7 mouse cellular contexts compared by ENCODE assay signal in the genomic region with DNA sequence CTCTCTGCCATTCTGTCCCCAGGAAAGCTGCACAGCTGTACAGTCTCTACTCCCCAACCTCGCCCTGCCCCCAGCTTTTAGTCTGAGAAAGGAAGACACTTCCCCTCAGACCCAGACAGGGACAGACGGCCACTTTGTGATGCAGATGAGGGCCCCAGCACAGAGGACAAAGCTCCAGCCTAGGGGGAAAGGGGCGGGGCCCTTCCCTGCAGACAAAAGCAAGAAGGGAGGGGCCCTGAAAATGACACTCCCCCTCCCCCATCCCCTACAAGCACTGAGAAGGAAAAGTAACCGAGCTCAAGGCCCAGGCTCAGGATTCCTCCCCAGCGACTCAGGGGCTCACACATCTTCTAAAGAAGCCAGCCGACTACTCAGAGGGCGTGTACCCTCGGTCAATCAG. TPM values are rescaled to one million over a fixed set of nuclear protein-coding genes. Genes with fewer than 3 reads are reported as not detected.
DNase-seq lines count a peak whose midpoint lies in the region; ATAC-seq and TF ChIP-seq lines count a peak whose summit lies in the region.

No protein-coding gene starts in this region.

- H3K4me1 ChIP-seq in heart, postnatal 0 days (ENCODE audit: control insufficient read depth, insufficient read depth) = peaks cover 10% of the 10 kb centered on the region; the same call in 1 of the 2 replicates
- H3K4me1 ChIP-seq in limb, embryonic 12.5 days (replicated peaks) = peaks cover 40% of the 10 kb centered on the region
- H3K4me1 ChIP-seq in neural tube, embryonic 13.5 days (replicated peaks) = peaks cover 65% of the 10 kb centered on the region

- no peaks in the 10 kb centered on the region for H3K9me3 ChIP-seq in heart, postnatal 0 days (replicated peaks; ENCODE audit: control insufficient read depth, low read length)
- no peaks in the 10 kb centered on the region for H3K9me3 ChIP-seq in limb, embryonic 12.5 days
- no peaks in the 10 kb centered on the region for H3K9me3 ChIP-seq in neural tube, embryonic 13.5 days

- H3K27ac ChIP-seq in heart, postnatal 0 days (ENCODE audit: low read depth) = no peak overlapping the region
- no peak overlapping the region for H3K27ac ChIP-seq in limb, embryonic 12.5 days
- peak overlapping the region; percentile 99 for H3K27ac ChIP-seq in neural tube, embryonic 13.5 days (replicated peaks)

- H3K4me3 ChIP-seq in heart, postnatal 0 days (ENCODE audit: low read depth, low read length) = no peak overlapping the region
- no peak overlapping the region; the same call in 1 of the 2 replicates for H3K4me3 ChIP-seq in limb, embryonic 12.5 days (replicated peaks)
- H3K4me3 ChIP-seq in neural tube, embryonic 13.5 days = peak overlapping the region; percentile 98

- no peak overlapping the region for H3K4me2 ChIP-seq in heart, postnatal 0 days (ENCODE audit: low read depth, low read length)
- peak overlapping the region; percentile 26; the same call in 1 of the 2 replicates for H3K4me2 ChIP-seq in limb, embryonic 12.5 days
- peak overlapping the region; percentile 68 for H3K4me2 ChIP-seq in neural tube, embryonic 13.5 days

- no peak for TF ChIP-seq EP300 in heart, postnatal 0 days (IDR thresholded peaks at IDR 0.05; ENCODE audit: low read depth)

- DNase-seq in ovary, postnatal 36 days (ENCODE audit: low spot score) = peak; percentile 19
- no peak for DNase-seq in ovary, postnatal 10 days (ENCODE audit: low spot score)
- peak; percentile 94 for DNase-seq in embryo, embryonic 10.5 days (ENCODE audit: low spot score)
- DNase-seq in heart, postnatal 0 days (ENCODE audit: low spot score) = peak; percentile 17
- no peak for DNase-seq in T-cell, adult 2 months (ENCODE audit: low spot score)

- no peaks in the 10 kb centered on the region for H3K36me3 ChIP-seq in heart, postnatal 0 days (replicated peaks; ENCODE audit: control insufficient read depth, insufficient read depth, low read length)
- H3K36me3 ChIP-seq in limb, embryonic 12.5 days = peaks cover 2% of the 10 kb centered on the region; the same call in 1 of the 2 replicates
- H3K36me3 ChIP-seq in neural tube, embryonic 13.5 days = peaks cover 6% of the 10 kb centered on the region; the same call in 1 of the 2 replicates

- TF ChIP-seq CTCF in heart, postnatal 0 days (IDR thresholded peaks at IDR 0.05; ENCODE audit: low read depth) = no peak

- H3K9ac ChIP-seq in heart, postnatal 0 days (replicated peaks; ENCODE audit: low read depth, low read length) = no peak overlapping the region
- no peak overlapping the region for H3K9ac ChIP-seq in limb, embryonic 12.5 days (replicated peaks)
- peak overlapping the region; percentile 99 for H3K9ac ChIP-seq in neural tube, embryonic 13.5 days

- 24% methylated on average over 8 of the region's 8 CpGs for WGBS in heart, postnatal 0 days
- WGBS in limb, embryonic 12.5 days = 13% methylated on average over 8 of the region's 8 CpGs
- WGBS in neural tube, embryonic 13.5 days = 0% methylated on average over 8 of the region's 8 CpGs

- ATAC-seq in heart, postnatal 0 days (ENCODE audit: insufficient read depth, low read depth) = no peak
- no peak for ATAC-seq in limb, embryonic 12.5 days (ENCODE audit: insufficient number of reproducible peaks, insufficient read depth, low FRiP score, low TSS enrichment, low read depth)
- peak; percentile 55 for ATAC-seq in neural tube, embryonic 13.5 days (ENCODE audit: low read depth)

- no peaks in the 10 kb centered on the region for H3K27me3 ChIP-seq in heart, postnatal 0 days (ENCODE audit: control insufficient read depth, insufficient read depth, low read length)
- no peaks in the 10 kb centered on the region for H3K27me3 ChIP-seq in limb, embryonic 12.5 days
- no peaks in the 10 kb centered on the region for H3K27me3 ChIP-seq in neural tube, embryonic 13.5 days

RNA-seq across cellular contexts. Expression of a gene that starts 2.5 kb away (rescaled TPM):
- total RNA-seq in heart, postnatal 0 days (2014; rRNA removed; ENCODE audit: low replicate concordance) = 9.9 and 22.3 TPM in 2 replicates
- polyA plus RNA-seq in heart, postnatal 0 days (2015; fragmentation: Nextera tagmentation; extraction: Ambion mirVana) = 1.4 and 1.6 TPM in 2 replicates
- polyA plus RNA-seq in limb, embryonic 12.5 days (2016; fragmentation: Nextera tagmentation; extraction: Ambion mirVana) = 5.4 and 5.8 TPM in 2 replicates
- 11.5 and 12.1 TPM in 2 replicates for polyA plus RNA-seq in neural tube, embryonic 13.5 days (2015; fragmentation: Nextera tagmentation; extraction: Ambion mirVana)

RNA-seq across cellular contexts. Expression of a gene that starts 36.5 kb away (rescaled TPM):
- total RNA-seq in heart, postnatal 0 days (2014; rRNA removed; ENCODE audit: low replicate concordance) = 3.3 and 35.2 TPM in 2 replicates
- 7.3 and 8.3 TPM in 2 replicates for polyA plus RNA-seq in heart, postnatal 0 days (2015; fragmentation: Nextera tagmentation; extraction: Ambion mirVana)
- 17.2 and 18.8 TPM in 2 replicates for polyA plus RNA-seq in limb, embryonic 12.5 days (2016; fragmentation: Nextera tagmentation; extraction: Ambion mirVana)
- polyA plus RNA-seq in neural tube, embryonic 13.5 days (2015; fragmentation: Nextera tagmentation; extraction: Ambion mirVana) = 16.5 and 17.4 TPM in 2 replicates

Comparison
In these comparisons a context has a peak if more than half of its experiments do, and no peak if none do; other contexts are left out.
1. DNase-seq: peak in ovary, postnatal 36 days (single experiment), embryo, embryonic 10.5 days (single experiment) and heart, postnatal 0 days (single experiment); none in ovary, postnatal 10 days (single experiment) and T-cell, adult 2 months (single experiment).